Mouse (Mus musculus): Measurements from ENCODE around the gene Bnc1.

The Bnc1 gene

GRCm38 (mm10) chr7:81992131-81993061, at the start of gene Bnc1:
Bnc1 (minus strand) TSS chr7:81992292.
- no peak for DNase-seq (ENCODE audit: low spot score)

- DNase-seq (ENCODE audit: low spot score): no peak
These were observed 41.3 kb upstream of the Bnc1 start for GRCm38 (mm10) chr7:82033347-82033746.

- no peak for DNase-seq (ENCODE audit: low spot score)
These were observed 37.6 kb upstream of the Bnc1 start for GRCm38 (mm10) chr7:82029666-82030065.

- no peak for DNase-seq (ENCODE audit: low spot score)
These were observed 33.7 kb upstream of the Bnc1 start for GRCm38 (mm10) chr7:82025802-82026201.

- no peak for DNase-seq (ENCODE audit: low spot score)
These were observed 31.6 kb upstream of the Bnc1 start for GRCm38 (mm10) chr7:82023676-82024075.

- DNase-seq (ENCODE audit: low spot score): no peak
These were observed 30.3 kb upstream of the Bnc1 start for GRCm38 (mm10) chr7:82022404-82022803.

GRCm38 (mm10) chr7:82018031-82018430, 25.9 kb upstream of the Bnc1 start:
- DNase-seq (ENCODE audit: low spot score): no peak

GRCm38 (mm10) chr7:82016751-82017710, 24.9 kb upstream of the Bnc1 start:
- DNase-seq (ENCODE audit: low spot score): no peak

GRCm38 (mm10) chr7:82012472-82012871, 20.4 kb upstream of the Bnc1 start:
- DNase-seq (ENCODE audit: low spot score): no peak

- no peak for DNase-seq (ENCODE audit: low spot score)
These were observed 19.7 kb upstream of the Bnc1 start for GRCm38 (mm10) chr7:82011534-82012401.

GRCm38 (mm10) chr7:82007151-82007550, 15.1 kb upstream of the Bnc1 start:
- DNase-seq (ENCODE audit: low spot score): no peak

- DNase-seq (ENCODE audit: low spot score): no peak
These were observed 12.1 kb upstream of the Bnc1 start for GRCm38 (mm10) chr7:82004228-82004627.

- DNase-seq (ENCODE audit: low spot score): no peak
These were observed 7.7 kb upstream of the Bnc1 start for GRCm38 (mm10) chr7:81999816-82000215.

GRCm38 (mm10) chr7:81999372-81999771, 7.3 kb upstream of the Bnc1 start:
- no peak for DNase-seq (ENCODE audit: low spot score)

- DNase-seq (ENCODE audit: low spot score): no peak
These were observed 3.9 kb upstream of the Bnc1 start for GRCm38 (mm10) chr7:81995975-81996374.

- no peak for DNase-seq (ENCODE audit: low spot score)
These were observed 3.0 kb upstream of the Bnc1 start for GRCm38 (mm10) chr7:81995126-81995525.

- DNase-seq (ENCODE audit: low spot score): no peak
These were observed 1.0 kb upstream of the Bnc1 start for GRCm38 (mm10) chr7:81993140-81993539.

GRCm38 (mm10) chr7:81991611-81992061, 456 bp downstream of the Bnc1 start:
- DNase-seq (ENCODE audit: low spot score): no peak

GRCm38 (mm10) chr7:81991116-81991515, 976 bp downstream of the Bnc1 start:
- no peak for DNase-seq (ENCODE audit: low spot score)

- DNase-seq (ENCODE audit: low spot score): no peak
These were observed 8.4 kb downstream of the Bnc1 start for GRCm38 (mm10) chr7:81983651-81984050.

- no peak for DNase-seq (ENCODE audit: low spot score)
These were observed 13.8 kb downstream of the Bnc1 start for GRCm38 (mm10) chr7:81978304-81978703.

- no peak for DNase-seq (ENCODE audit: low spot score)
These were observed 17.5 kb downstream of the Bnc1 start for GRCm38 (mm10) chr7:81974616-81975015.

Measured in ovary, adult 18-20 months (tissue).